Mouse (Mus musculus) intestine, embryonic 16.5 days (tissue): ENCODE results near the gene Dnah1. TPM values are rescaled to one million over a fixed set of nuclear protein-coding genes. Genes with fewer than 3 reads are reported as not detected.

Experiments used
- ATAC-seq: fragments of 200-750 bp; cut with Nextera tagmentation; 2 replicates; pipeline ENCODE4 v1.8.0; 2017; ENCODE audit warnings: moderate TSS enrichment, moderate library complexity
- H3K27ac ChIP-seq: fragments of 300-500 bp; sonication (generic); 2 replicates; pipeline ENCODE4 v1.5.1; 2014; ENCODE audit warnings: mild to moderate bottlenecking, low read length
- H3K27me3 ChIP-seq: fragments of 300-500 bp; sonication (generic); replicated peaks from 2 replicates; pipeline ENCODE4 v1.6.1; 2014; ENCODE audit warnings: low read length, control low read depth, mixed read lengths; ENCODE audit not compliant: control insufficient read depth, insufficient read depth
- H3K36me3 ChIP-seq: fragments of 300-500 bp; sonication (generic); 2 replicates; pipeline ENCODE4 v1.6.1; 2014; ENCODE audit warnings: low read length, control low read depth; ENCODE audit not compliant: control insufficient read depth, insufficient read depth
- H3K4me1 ChIP-seq: fragments of 300-500 bp; sonication (generic); 2 replicates; pipeline ENCODE4 v1.6.1; 2014; ENCODE audit warnings: low read length, control low read depth, mixed read lengths; ENCODE audit not compliant: control insufficient read depth, insufficient read depth
- H3K4me2 ChIP-seq: fragments of 300-500 bp; sonication (generic); 2 replicates; pipeline ENCODE4 v1.6.1; 2014; ENCODE audit warnings: low read depth, low read length, control low read depth
- H3K4me3 ChIP-seq: fragments of 300-500 bp; sonication (generic); 2 replicates; pipeline ENCODE4 v1.5.1; 2014; ENCODE audit warnings: mild to moderate bottlenecking, low read length
- H3K9ac ChIP-seq: fragments of 300-500 bp; sonication (generic); 2 replicates; pipeline ENCODE4 v1.6.1; 2014; ENCODE audit warnings: low read depth, low read length
- H3K9me3 ChIP-seq: fragments of 300-500 bp; sonication (generic); 2 replicates; pipeline ENCODE4 v1.6.1; 2016; ENCODE audit warnings: low read length, control low read depth; ENCODE audit not compliant: control insufficient read depth
- WGBS: fragments of 180-500 bp; shearing (Covaris S2); extraction: QIAGEN DNeasy Blood & Tissue Kit; methylation state at CpG from one replicate; pipeline ENCODE4 v1.1.7; 2014; 5-methylcytosine and 5-hydroxymethylcytosine counted together
- polyA plus RNA-seq: library from polyadenylated mRNA; unstranded; fragments of >200 nt; fragmentation: Nextera tagmentation; extraction: Ambion mirVana; gene quantifications from 2 replicates; pipeline ENCODE4 v1.2.1, GENCODE M21; 2015

Gene Dnah1
- polyA plus RNA-seq, 1 experiment from 2014 or later = 3.0 TPM

DNA sequence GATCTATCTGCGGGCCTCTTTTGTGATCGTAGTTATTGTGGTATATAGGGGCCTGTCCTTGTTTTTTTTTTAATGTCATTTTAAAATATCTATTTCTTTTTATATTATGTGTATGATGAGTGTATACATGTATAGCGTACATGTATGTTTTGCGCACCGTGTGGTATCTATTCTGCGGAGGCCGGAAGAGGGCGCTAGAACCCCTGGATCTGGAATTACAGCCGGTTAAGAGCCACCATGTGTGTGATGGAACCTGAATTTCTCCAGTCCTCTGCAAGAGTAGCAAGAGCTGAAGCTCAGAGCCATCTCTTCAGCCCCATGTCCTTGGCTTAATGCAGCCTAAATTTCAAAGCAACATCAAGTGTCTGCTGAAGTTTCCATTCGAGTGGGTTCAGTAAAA is 1.2 kb upstream of the Dnah1 start:
- Histone ChIP-seq H3K4me3 (no peak overlapping the region), H3K27ac (no peak overlapping the region), H3K36me3 (no peaks in the 10 kb centered on the region), H3K9me3 (no peaks in the 10 kb centered on the region), H3K9ac (no peak overlapping the region), H3K4me1 (0 out of 2 replicates have a peak, but pooled peaks cover 4% of the 10 kb centered on the region), H3K27me3 (no peaks in the 10 kb centered on the region), H3K4me2 (no peak overlapping the region)
- ATAC-seq = no peak
- 72% methylated on average over 10 of the region's 10 CpGs for WGBS

DNA sequence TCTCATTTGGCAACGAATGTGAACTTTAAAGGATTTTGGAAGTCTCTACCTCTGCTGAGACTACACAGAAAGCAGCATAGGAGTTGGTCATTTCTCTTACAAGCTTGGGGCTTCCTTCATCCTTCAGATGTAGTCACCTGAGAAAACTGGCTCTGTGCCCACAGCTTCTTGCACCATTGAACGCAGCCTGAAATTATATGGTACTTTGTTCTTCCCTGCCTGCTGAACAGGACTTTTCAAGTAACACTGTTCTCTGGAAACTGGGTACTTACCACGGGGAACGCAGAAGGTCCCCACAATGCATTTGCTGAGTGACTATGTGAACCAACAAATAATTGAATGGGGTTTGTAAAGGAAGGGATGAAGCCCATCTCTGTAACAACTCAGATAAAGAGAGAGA is 507 bp downstream of the Dnah1 start:
- H3K4me2 ChIP-seq = peak overlapping the region; percentile 70
- no peaks in the 10 kb centered on the region for H3K9me3 ChIP-seq
- H3K36me3 ChIP-seq = no peaks in the 10 kb centered on the region
- no peak for ATAC-seq
- no peak overlapping the region for H3K4me3 ChIP-seq
- no peaks in the 10 kb centered on the region for H3K27me3 ChIP-seq
- no peak overlapping the region for H3K9ac ChIP-seq
- 70% methylated on average over 4 of the region's 4 CpGs for WGBS
- no peak overlapping the region for H3K27ac ChIP-seq
- 0 out of 2 replicates have a peak, but pooled peaks cover 4% of the 10 kb centered on the region for H3K4me1 ChIP-seq

DNA sequence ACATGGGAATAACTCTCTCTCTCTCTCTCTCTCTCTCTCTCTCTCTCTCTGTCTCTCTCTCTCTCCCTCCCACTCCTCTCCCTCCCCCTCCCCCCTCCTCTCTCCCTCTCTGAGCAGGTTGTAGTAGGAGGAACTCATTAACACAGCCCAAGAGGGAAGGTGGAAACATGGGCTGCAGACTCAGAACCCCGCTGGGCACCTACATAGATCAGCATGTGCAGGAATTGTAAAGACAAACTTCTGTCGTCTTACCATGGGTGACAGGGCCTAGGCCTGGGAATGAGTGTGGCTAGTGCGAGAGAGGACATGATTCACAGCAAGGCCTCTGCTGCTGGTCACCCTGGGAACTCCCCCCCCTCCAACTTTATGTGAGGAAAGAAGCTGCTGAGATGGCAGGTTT is 1.5 kb downstream of the Dnah1 start:
- 83% methylated on average over 3 of the region's 3 CpGs for whole genome bisulfite sequencing
- Histone ChIP-seq H3K27ac (no peak overlapping the region), H3K4me3 (no peak overlapping the region), H3K36me3 (no peaks in the 10 kb centered on the region), H3K4me1 (0 out of 2 replicates have a peak, but pooled peaks cover 4% of the 10 kb centered on the region), H3K9ac (no peak overlapping the region), H3K27me3 (no peaks in the 10 kb centered on the region), H3K4me2 (no peak overlapping the region), H3K9me3 (no peaks in the 10 kb centered on the region)
- no peak for ATAC-seq

DNA sequence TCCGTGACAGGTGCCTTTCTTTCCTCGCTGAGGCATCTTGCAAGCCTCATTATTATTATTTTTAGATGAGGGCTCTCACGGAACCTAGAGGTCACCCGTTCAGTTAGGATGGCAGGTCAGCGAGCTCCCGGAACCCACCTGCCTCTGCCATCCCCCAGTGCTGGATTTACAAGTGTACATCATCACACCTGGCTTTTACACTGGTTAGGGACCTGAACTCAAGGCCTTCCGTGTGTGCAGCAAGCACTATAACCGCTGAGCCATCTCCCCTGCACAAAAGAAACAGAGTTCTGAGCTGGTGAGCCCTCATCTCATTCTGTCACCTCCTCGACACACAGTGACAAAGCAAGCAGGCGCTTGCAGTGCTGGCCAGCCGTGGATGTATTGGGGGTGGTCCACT is 2.5 kb downstream of the Dnah1 start:
- no peak overlapping the region for H3K4me2 ChIP-seq
- no peak overlapping the region for H3K27ac ChIP-seq
- H3K4me3 ChIP-seq = no peak overlapping the region
- no peaks in the 10 kb centered on the region for H3K36me3 ChIP-seq
- 89% methylated on average over 11 of the region's 11 CpGs for WGBS
- no peak overlapping the region for H3K9ac ChIP-seq
- H3K4me1 ChIP-seq = 0 out of 2 replicates have a peak, but pooled peaks cover 4% of the 10 kb centered on the region
- ATAC-seq = no peak
- H3K27me3 ChIP-seq = no peaks in the 10 kb centered on the region
- H3K9me3 ChIP-seq = no peaks in the 10 kb centered on the region

DNA sequence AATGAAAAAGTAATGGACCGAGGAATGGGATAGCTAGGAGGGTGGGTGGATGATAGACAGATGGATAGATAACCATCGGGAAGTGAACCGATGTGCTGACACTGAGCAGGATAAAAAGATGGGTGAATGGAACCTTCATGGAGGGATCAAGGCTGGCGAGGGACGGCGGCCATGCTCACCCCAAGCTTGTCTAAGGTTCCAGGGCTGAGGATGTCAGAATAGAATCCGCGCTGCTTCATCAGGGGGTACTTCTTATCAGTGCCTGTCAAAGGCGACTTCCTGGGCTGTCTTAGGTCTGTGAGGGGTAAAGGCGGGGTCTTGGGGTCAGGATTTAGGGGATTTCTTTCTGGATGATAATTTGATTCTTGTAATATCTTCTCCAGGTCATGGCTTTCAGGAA is 4.2 kb downstream of the Dnah1 start:
- Histone ChIP-seq H3K9ac (no peak overlapping the region), H3K4me3 (no peak overlapping the region), H3K9me3 (no peaks in the 10 kb centered on the region), H3K36me3 (no peaks in the 10 kb centered on the region), H3K4me2 (no peak overlapping the region), H3K27ac (no peak overlapping the region), H3K27me3 (no peaks in the 10 kb centered on the region), H3K4me1 (0 out of 2 replicates have a peak, but pooled peaks cover 4% of the 10 kb centered on the region)
- ATAC-seq = no peak
- WGBS = 80% methylated on average over 10 of the region's 10 CpGs

DNA sequence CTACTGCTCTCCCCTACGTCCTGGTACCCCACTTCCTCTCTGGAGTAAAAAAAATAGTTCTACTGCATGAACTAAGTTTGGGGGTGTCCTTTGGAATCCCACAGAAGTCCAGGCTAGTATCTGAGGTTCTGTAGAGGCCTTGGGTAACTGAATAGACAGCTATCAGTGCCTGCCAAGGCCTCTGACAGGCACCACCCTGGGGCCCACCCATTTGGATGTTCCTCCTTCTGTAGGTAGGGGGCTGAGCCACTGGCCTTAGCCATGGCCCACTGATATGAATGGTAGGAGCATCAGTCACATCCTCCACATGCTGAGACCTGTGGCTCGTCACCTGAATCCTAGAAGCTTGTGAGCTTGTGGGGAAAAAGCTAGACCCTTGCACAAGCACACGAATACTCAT is 5.9 kb downstream of the Dnah1 start:
- Histone ChIP-seq H3K4me1 (no peaks in the 10 kb centered on the region), H3K4me3 (no peak overlapping the region), H3K36me3 (no peaks in the 10 kb centered on the region), H3K9me3 (no peaks in the 10 kb centered on the region), H3K27me3 (no peaks in the 10 kb centered on the region), H3K27ac (no peak overlapping the region), H3K4me2 (no peak overlapping the region), H3K9ac (no peak overlapping the region)
- no peak for ATAC-seq
- 75% methylated on average over 3 of the region's 3 CpGs for WGBS

DNA sequence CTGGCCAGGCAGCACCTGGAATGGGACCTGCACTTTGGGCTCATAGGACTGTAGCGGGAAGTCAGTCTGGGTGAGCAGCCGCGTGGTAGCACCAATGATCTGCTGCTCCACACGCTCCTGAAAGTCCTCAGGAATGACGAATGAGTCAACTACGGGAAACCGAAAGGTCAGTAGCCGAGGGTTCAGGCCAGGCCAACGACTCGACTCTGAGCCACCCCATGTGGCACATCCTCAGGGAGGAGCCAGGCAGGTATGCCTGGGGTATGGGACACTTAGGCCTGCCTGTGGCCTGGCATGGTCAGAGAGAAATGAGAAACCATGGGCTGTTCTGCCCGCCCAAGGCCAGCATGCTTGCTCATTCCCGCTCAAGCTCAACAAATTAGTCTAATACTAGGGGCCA is 7.1 kb downstream of the Dnah1 start:
- no peak for ATAC-seq

DNA sequence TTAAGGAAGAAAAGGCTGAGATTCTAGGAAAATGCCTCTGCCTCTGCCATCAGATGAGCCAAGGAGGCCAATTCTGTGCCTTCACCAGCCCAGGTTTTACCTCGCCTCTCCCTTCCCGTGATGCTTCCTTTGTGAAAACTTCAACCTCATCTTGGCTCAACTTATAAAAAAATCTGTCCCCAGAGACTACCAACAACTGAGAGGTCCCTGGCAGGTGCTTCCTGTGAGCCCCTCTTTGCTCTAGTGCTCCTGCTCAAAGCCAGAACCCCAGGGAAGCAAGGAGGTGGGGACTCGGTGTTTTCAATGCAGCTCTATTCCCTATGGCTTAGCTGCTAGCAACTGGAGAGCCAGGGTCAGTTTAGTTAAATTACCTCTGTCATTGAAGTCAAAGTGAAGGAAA is 10.5 kb downstream of the Dnah1 start:
- Histone ChIP-seq H3K9ac (no peak overlapping the region), H3K4me3 (no peak overlapping the region), H3K4me2 (no peak overlapping the region), H3K27me3 (no peaks in the 10 kb centered on the region), H3K27ac (no peak overlapping the region), H3K9me3 (no peaks in the 10 kb centered on the region), H3K36me3 (no peaks in the 10 kb centered on the region), H3K4me1 (no peaks in the 10 kb centered on the region)
- ATAC-seq = no peak
- WGBS = 61% methylated on average over 3 of the region's 3 CpGs

More for the DNA sequence above, 7.1 kb downstream of the Dnah1 start:
- H3K9me3 ChIP-seq = no peaks in the 10 kb centered on the region
- no peak overlapping the region for H3K4me2 ChIP-seq
- no peak overlapping the region for H3K9ac ChIP-seq
- no peaks in the 10 kb centered on the region for H3K4me1 ChIP-seq
- H3K36me3 ChIP-seq = no peaks in the 10 kb centered on the region
- H3K4me3 ChIP-seq = no peak overlapping the region
- WGBS = 61% methylated on average over 12 of the region's 12 CpGs
- H3K27ac ChIP-seq = no peak overlapping the region
- H3K27me3 ChIP-seq = no peaks in the 10 kb centered on the region

DNA sequence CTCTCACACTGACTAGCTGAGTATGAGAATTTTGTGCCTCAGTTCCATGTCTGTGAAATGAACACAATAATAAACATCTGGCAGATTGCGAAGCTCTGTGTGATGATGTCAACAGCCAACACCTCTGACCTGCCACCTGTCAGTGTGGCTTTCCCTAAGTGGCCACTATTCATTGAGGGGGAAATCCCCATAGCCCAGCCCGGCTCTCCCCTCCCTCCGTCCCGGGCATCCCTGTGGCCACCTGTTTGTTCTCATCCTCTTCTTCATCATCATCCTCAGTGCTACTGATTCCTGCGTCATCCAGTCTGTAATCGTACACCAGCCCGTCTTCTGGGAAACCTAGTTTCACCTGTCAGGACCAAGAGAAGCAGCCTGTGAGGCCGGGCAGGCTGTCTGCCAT is 38.0 kb downstream of the Dnah1 start:
- WGBS = 83% methylated on average over 8 of the region's 8 CpGs
- Histone ChIP-seq H3K9ac (no peak overlapping the region), H3K36me3 (no peaks in the 10 kb centered on the region), H3K4me1 (no peaks in the 10 kb centered on the region), H3K27me3 (no peaks in the 10 kb centered on the region), H3K4me2 (no peak overlapping the region), H3K9me3 (no peaks in the 10 kb centered on the region), H3K27ac (no peak overlapping the region), H3K4me3 (no peak overlapping the region)
- no peak for ATAC-seq

DNA sequence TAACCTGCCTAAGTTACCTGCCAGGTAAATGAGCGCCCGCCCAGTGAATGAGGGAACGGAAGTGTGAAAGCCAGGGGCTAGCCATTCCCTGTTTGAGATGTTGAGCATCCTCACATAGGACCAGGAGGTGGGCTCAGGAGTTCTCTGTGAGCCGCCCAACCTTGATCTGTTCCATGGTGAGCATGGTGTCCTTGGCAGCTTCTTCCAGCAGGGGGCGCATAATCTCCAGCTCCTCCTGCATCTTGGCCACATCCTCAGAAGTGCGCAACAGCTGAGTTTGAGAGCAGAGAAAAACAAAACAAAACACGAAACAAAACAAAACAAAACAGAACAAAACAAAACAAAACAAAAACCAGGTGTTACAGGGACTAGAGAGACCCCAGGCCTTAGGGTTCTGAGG is 51.5 kb downstream of the Dnah1 start:
- Histone ChIP-seq H3K4me1 (no peaks in the 10 kb centered on the region), H3K9ac (no peak overlapping the region), H3K9me3 (no peaks in the 10 kb centered on the region), H3K4me3 (no peak overlapping the region), H3K36me3 (no peaks in the 10 kb centered on the region), H3K4me2 (no peak overlapping the region), H3K27ac (no peak overlapping the region), H3K27me3 (no peaks in the 10 kb centered on the region)
- WGBS = 22% methylated on average over 7 of the region's 7 CpGs
- peak; percentile 61; the same call in 1 of the 2 replicates for ATAC-seq
